Mouse (Mus musculus) bone marrow macrophage, adult 2 months (primary cell): ENCODE results near the gene Apbb2. TPM values are rescaled to one million over a fixed set of nuclear protein-coding genes. Genes with fewer than 3 reads are reported as not detected.

ENCODE experiments used
- H3K27ac ChIP-seq: 2 replicates; pipeline ENCODE4 v1.5.1; 2012; ENCODE audit warnings: low read depth, low read length; ENCODE audit not compliant: insufficient read depth
- H3K4me1 ChIP-seq: 2 replicates; pipeline ENCODE4 v1.6.1; 2012; ENCODE audit warnings: low read length; ENCODE audit not compliant: control insufficient read depth, insufficient read depth
- H3K4me3 ChIP-seq: 2 replicates; pipeline ENCODE4 v1.5.1; 2012; ENCODE audit warnings: mild to moderate bottlenecking, low read length, moderate library complexity; ENCODE audit not compliant: insufficient read depth
- CTCF ChIP-seq: IDR thresholded peaks from 2 replicates; pipeline ENCODE4 v1.5.1; 2012; ENCODE audit warnings: low read depth, mild to moderate bottlenecking, low read length, moderate library complexity
- POLR2A ChIP-seq: IDR thresholded peaks from 2 replicates; pipeline ENCODE4 v1.6.1; 2012; ENCODE audit warnings: mild to moderate bottlenecking, low read depth, low read length, borderline replicate concordance
- polyA plus RNA-seq: library from polyadenylated mRNA; stranded (reverse); fragments of >200 nt; gene quantifications from 2 replicates; pipeline ENCODE4 v1.2.4, GENCODE M21; 2012; ENCODE audit not compliant: missing spikeins, insufficient read depth, insufficient read length

Apbb2 gene
- polyA plus RNA-seq, 1 experiment = 22.5 TPM

- TF ChIP-seq CTCF (no peak), POLR2A (no peak)
- Histone ChIP-seq H3K4me3 (no peak overlapping the region), H3K4me1 (peaks cover 34% of the 10 kb centered on the region), H3K27ac (no peak overlapping the region)
These were observed 120.4 kb downstream of the Apbb2 start for GRCm38 (mm10) chr5:66498140-66498539.

- TF ChIP-seq CTCF = no peak
- no peak for TF ChIP-seq POLR2A
- H3K27ac ChIP-seq = no peak overlapping the region
These were observed 121.0 kb downstream of the Apbb2 start for GRCm38 (mm10) chr5:66497479-66498087.

GRCm38 (mm10) chr5:66496881-66497360 is 121.7 kb downstream of the Apbb2 start:
- Histone ChIP-seq H3K27ac (no peak overlapping the region), H3K4me3 (no peak overlapping the region), H3K4me1 (peaks cover 34% of the 10 kb centered on the region)
- TF ChIP-seq CTCF (no peak), POLR2A (no peak)

More at GRCm38 (mm10) chr5:66497479-66498087, 121.0 kb downstream of the Apbb2 start:
- H3K4me3 ChIP-seq = no peak overlapping the region
- peaks cover 34% of the 10 kb centered on the region for H3K4me1 ChIP-seq

GRCm38 (mm10) chr5:66494651-66495050 is 123.9 kb downstream of the Apbb2 start:
- TF ChIP-seq POLR2A (no peak), CTCF (no peak)
- Histone ChIP-seq H3K4me3 (no peak overlapping the region), H3K4me1 (peaks cover 34% of the 10 kb centered on the region), H3K27ac (no peak overlapping the region)

- TF ChIP-seq POLR2A (no peak), CTCF (no peak)
- Histone ChIP-seq H3K27ac (no peak overlapping the region), H3K4me1 (peaks cover 39% of the 10 kb centered on the region), H3K4me3 (no peak overlapping the region)
These were observed 126.0 kb downstream of the Apbb2 start for GRCm38 (mm10) chr5:66492563-66492960.

- peaks cover 37% of the 10 kb centered on the region for H3K4me1 ChIP-seq
- H3K4me3 ChIP-seq = no peak overlapping the region
- H3K27ac ChIP-seq = no peak overlapping the region
- TF ChIP-seq POLR2A (no peak), CTCF (no peak)
These were observed 126.5 kb downstream of the Apbb2 start for GRCm38 (mm10) chr5:66491907-66492562.

- H3K27ac ChIP-seq = no peak overlapping the region
- H3K4me1 ChIP-seq = peaks cover 22% of the 10 kb centered on the region
- no peak for TF ChIP-seq POLR2A
- TF ChIP-seq CTCF = no peak
- no peak overlapping the region for H3K4me3 ChIP-seq
These were observed 132.6 kb downstream of the Apbb2 start for GRCm38 (mm10) chr5:66486028-66486427.

- Histone ChIP-seq H3K4me1 (peaks cover 5% of the 10 kb centered on the region), H3K4me3 (no peak overlapping the region), H3K27ac (no peak overlapping the region)
- TF ChIP-seq CTCF (no peak), POLR2A (no peak)
These were observed 142.3 kb downstream of the Apbb2 start for GRCm38 (mm10) chr5:66476266-66476665.

- no peak overlapping the region for H3K4me3 ChIP-seq
- H3K27ac ChIP-seq = no peak overlapping the region
- TF ChIP-seq POLR2A = no peak
- H3K4me1 ChIP-seq = peaks cover 5% of the 10 kb centered on the region
These were observed 142.8 kb downstream of the Apbb2 start for GRCm38 (mm10) chr5:66475824-66476223.

GRCm38 (mm10) chr5:66474153-66474552 is 144.4 kb downstream of the Apbb2 start:
- H3K4me3 ChIP-seq = no peak overlapping the region
- no peak overlapping the region for H3K27ac ChIP-seq
- no peak for TF ChIP-seq POLR2A
- TF ChIP-seq CTCF = no peak
- H3K4me1 ChIP-seq = no peaks in the 10 kb centered on the region

- Histone ChIP-seq H3K27ac (no peak overlapping the region), H3K4me3 (no peak overlapping the region), H3K4me1 (no peaks in the 10 kb centered on the region)
- TF ChIP-seq POLR2A = no peak
- no peak for TF ChIP-seq CTCF
These were observed 145.0 kb downstream of the Apbb2 start for GRCm38 (mm10) chr5:66473599-66473998.
